Mouse (Mus musculus): Measurements from ENCODE around the gene Tmem9b.

Gene Tmem9b

DNA sequence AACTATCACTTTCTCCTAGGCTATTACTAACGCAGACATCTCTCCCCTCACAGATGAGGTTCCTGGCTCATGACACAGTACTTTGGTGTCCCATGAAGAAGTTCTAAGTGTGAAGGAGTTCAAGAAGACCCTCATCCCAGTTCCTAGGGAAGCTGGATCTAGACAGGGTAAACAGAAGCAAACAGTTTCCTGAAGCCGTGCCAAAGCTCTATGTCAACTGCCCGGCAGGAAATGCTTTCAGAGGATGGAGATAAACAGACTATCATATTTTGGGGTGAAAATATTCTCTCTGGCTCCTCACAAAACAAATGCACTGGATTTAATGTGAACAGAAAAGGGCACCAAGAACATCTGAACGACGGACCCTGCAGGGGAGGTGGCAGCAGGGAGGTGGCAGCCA lies 61.7 kb downstream of the Tmem9b start:
- H3K4me3 ChIP-seq (replicated peaks; ENCODE audit: low read length): no peak overlapping the region
- no peaks in the 10 kb centered on the region for H3K9me3 ChIP-seq (ENCODE audit: low read length)
- peaks cover 73% of the 10 kb centered on the region for H3K4me1 ChIP-seq (replicated peaks; ENCODE audit: low read depth, low read length)
- no peaks in the 10 kb centered on the region for H3K27me3 ChIP-seq (ENCODE audit: insufficient read depth, low read length)
- no peaks in the 10 kb centered on the region for H3K36me3 ChIP-seq (ENCODE audit: insufficient read depth, low read length)
- TF ChIP-seq CTCF (conservative IDR thresholded peaks at IDR 0.05; ENCODE audit: low read length): no peak
- TF ChIP-seq NANOG (IDR thresholded peaks at IDR 0.05; ENCODE audit: borderline replicate concordance, low read length): no peak
- no peak for TF ChIP-seq POU5F1 (IDR thresholded peaks at IDR 0.05; ENCODE audit: borderline replicate concordance, low read length)

DNA sequence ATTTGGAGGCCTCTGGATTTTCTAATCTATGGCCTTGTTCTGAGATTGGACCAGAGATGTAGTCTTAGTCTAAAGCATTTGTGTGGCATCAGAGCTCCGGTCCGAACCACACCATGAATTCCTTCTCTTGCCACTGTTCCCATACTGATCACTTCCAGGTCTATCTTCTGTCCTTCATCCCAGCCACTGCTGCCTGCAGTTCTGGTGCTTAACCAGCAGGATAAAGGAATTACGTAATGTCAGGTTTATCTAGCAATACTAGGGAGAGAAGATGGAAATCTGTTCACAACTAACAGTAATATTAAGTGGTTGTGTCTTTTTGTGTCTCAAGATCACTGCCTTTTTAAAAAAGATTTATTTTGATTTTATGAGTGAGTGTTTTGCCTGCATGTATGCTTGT lies 62.6 kb downstream of the Tmem9b start:
- no peaks in the 10 kb centered on the region for H3K27me3 ChIP-seq (ENCODE audit: insufficient read depth, low read length)
- H3K36me3 ChIP-seq (ENCODE audit: insufficient read depth, low read length): no peaks in the 10 kb centered on the region
- H3K4me3 ChIP-seq (replicated peaks; ENCODE audit: low read length): no peak overlapping the region
- no peak for TF ChIP-seq POU5F1 (IDR thresholded peaks at IDR 0.05; ENCODE audit: borderline replicate concordance, low read length)
- TF ChIP-seq CTCF (conservative IDR thresholded peaks at IDR 0.05; ENCODE audit: low read length): peak; percentile 61
- no peak for TF ChIP-seq NANOG (IDR thresholded peaks at IDR 0.05; ENCODE audit: borderline replicate concordance, low read length)
- H3K9me3 ChIP-seq (ENCODE audit: low read length): no peaks in the 10 kb centered on the region
- H3K4me1 ChIP-seq (replicated peaks; ENCODE audit: low read depth, low read length): peaks cover 67% of the 10 kb centered on the region

DNA sequence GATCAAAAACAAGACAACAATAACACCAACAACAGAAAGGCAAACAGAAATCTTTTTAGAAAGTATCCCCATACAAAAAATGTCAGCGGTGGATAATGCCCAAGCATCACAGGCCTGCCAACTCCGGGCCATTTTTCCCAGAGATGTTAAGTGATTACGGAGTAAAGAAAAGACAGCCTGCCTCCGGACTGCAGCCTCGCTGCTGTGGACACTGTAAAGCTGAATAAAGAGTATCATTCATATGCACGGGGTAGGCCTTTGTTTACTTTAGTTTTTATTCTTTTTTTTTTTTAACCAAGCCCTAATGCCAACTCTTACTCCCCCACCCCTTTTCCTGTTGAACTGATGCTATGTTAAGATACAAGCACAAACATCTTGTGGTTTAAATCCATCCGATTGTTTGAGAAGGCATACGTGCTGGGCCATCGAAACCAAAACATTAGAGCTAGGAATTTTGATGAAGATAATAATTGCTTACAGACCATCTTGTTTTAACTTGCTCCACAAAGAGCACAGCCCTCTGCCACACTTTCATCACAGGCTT lies 66.0 kb downstream of the Tmem9b start:
- H3K9me3 ChIP-seq (ENCODE audit: low read length): no peaks in the 10 kb centered on the region
- H3K36me3 ChIP-seq (ENCODE audit: insufficient read depth, low read length): no peaks in the 10 kb centered on the region

More for the DNA sequence above, 66.0 kb downstream of the Tmem9b start:
- TF ChIP-seq CTCF (conservative IDR thresholded peaks at IDR 0.05; ENCODE audit: low read length) (no peak), NANOG (IDR thresholded peaks at IDR 0.05; ENCODE audit: borderline replicate concordance, low read length) (no peak), POU5F1 (IDR thresholded peaks at IDR 0.05; ENCODE audit: borderline replicate concordance, low read length) (no peak)
- H3K27me3 ChIP-seq (ENCODE audit: insufficient read depth, low read length): no peaks in the 10 kb centered on the region
- no peak overlapping the region for H3K4me3 ChIP-seq (replicated peaks; ENCODE audit: low read length)
- H3K4me1 ChIP-seq (replicated peaks; ENCODE audit: low read depth, low read length): peaks cover 37% of the 10 kb centered on the region

All from E14TG2a.4 (cell line).